Mouse (Mus musculus) lung, postnatal 0 days (tissue): Measurements from ENCODE around the gene Tmem178b. TPM values are rescaled to one million over a fixed set of nuclear protein-coding genes. Genes with fewer than 3 reads are reported as not detected.

Source experiments
- ATAC-seq: fragments of 200-750 bp; cut with Nextera tagmentation; 2 replicates; pipeline ENCODE4 v1.8.0; 2017; ENCODE audit warnings: moderate library complexity
- DNase-seq: peaks from one replicate; pipeline ENCODE4 v3.0.0-alpha.2; 2016; ENCODE audit warnings: low spot score
- H3K27ac ChIP-seq: fragments of 300-500 bp; sonication (generic); 2 replicates; pipeline ENCODE4 v1.5.1; 2014; ENCODE audit warnings: antibody characterized with exemption, mild to moderate bottlenecking, low read length, mixed read lengths
- H3K27me3 ChIP-seq: fragments of 300-500 bp; sonication (generic); replicated peaks from 2 replicates; pipeline ENCODE4 v1.6.1; 2014; ENCODE audit warnings: low read length, mixed read lengths; ENCODE audit not compliant: insufficient read depth
- H3K36me3 ChIP-seq: fragments of 300-500 bp; sonication (generic); 2 replicates; pipeline ENCODE4 v1.6.1; 2014; ENCODE audit warnings: low read length, mixed read lengths; ENCODE audit not compliant: insufficient read depth
- H3K4me1 ChIP-seq: fragments of 300-500 bp; sonication (generic); 2 replicates; pipeline ENCODE4 v1.6.1; 2014; ENCODE audit warnings: antibody characterized with exemption, low read depth, low read length, mixed read lengths; ENCODE audit not compliant: insufficient read depth
- H3K4me2 ChIP-seq: fragments of 300-500 bp; sonication (generic); replicated peaks from 2 replicates; pipeline ENCODE4 v1.6.1; 2014; ENCODE audit warnings: low read depth, mild to moderate bottlenecking, low read length, moderate library complexity, mixed read lengths
- H3K4me3 ChIP-seq: fragments of 300-500 bp; sonication (generic); 2 replicates; pipeline ENCODE4 v1.5.1; 2014; ENCODE audit warnings: low read depth, low read length
- H3K9ac ChIP-seq: fragments of 300-500 bp; sonication (generic); replicated peaks from 2 replicates; pipeline ENCODE4 v1.6.1; 2014; ENCODE audit warnings: low read depth, mild to moderate bottlenecking
- H3K9me3 ChIP-seq: fragments of 300-500 bp; sonication (generic); 2 replicates; pipeline ENCODE4 v1.6.1; 2016; ENCODE audit warnings: low read length, mixed read lengths
- CTCF ChIP-seq: IDR thresholded peaks from 2 replicates; pipeline ENCODE4 v1.5.1; 2016; ENCODE audit warnings: antibody characterized with exemption, mild to moderate bottlenecking
- EP300 ChIP-seq: IDR thresholded peaks from 2 replicates; pipeline ENCODE4 v1.6.1; 2016; ENCODE audit warnings: antibody characterized with exemption, mild to moderate bottlenecking, control low read depth
- WGBS: fragments of 180-500 bp; shearing (Covaris S2); extraction: QIAGEN DNeasy Blood & Tissue Kit; methylation state at CpG from one replicate; pipeline ENCODE4 v1.1.7; 2014; 5-methylcytosine and 5-hydroxymethylcytosine counted together
- polyA plus RNA-seq: library from polyadenylated mRNA; unstranded; fragments of >200 nt; fragmentation: Nextera tagmentation; extraction: Ambion mirVana; gene quantifications from 2 replicates; pipeline ENCODE4 v1.2.1, GENCODE M21; 2015

The Tmem178b gene
- polyA plus RNA-seq, 1 experiment from 2014 or later, result 0.10 TPM

GRCm38 (mm10) chr6:39940920-39941319 is 67.8 kb downstream of the Tmem178b start:
- Histone ChIP-seq H3K4me3 (no peak overlapping the region), H3K9me3 (no peaks in the 10 kb centered on the region), H3K27me3 (no peaks in the 10 kb centered on the region), H3K27ac (no peak overlapping the region), H3K36me3 (no peaks in the 10 kb centered on the region), H3K9ac (no peak overlapping the region), H3K4me1 (no peaks in the 10 kb centered on the region), H3K4me2 (no peak overlapping the region)
- 71% methylated on average over 7 of the region's 7 CpGs for WGBS
- no peak for TF ChIP-seq CTCF
- TF ChIP-seq EP300, result no peak
- ATAC-seq, result no peak
- no peak for DNase-seq

GRCm38 (mm10) chr6:39944854-39945253 is 71.8 kb downstream of the Tmem178b start:
- TF ChIP-seq EP300 (no peak), CTCF (no peak)
- Histone ChIP-seq H3K4me3 (no peak overlapping the region), H3K4me1 (no peaks in the 10 kb centered on the region), H3K4me2 (no peak overlapping the region), H3K9me3 (no peaks in the 10 kb centered on the region), H3K9ac (no peak overlapping the region), H3K36me3 (no peaks in the 10 kb centered on the region), H3K27ac (no peak overlapping the region), H3K27me3 (no peaks in the 10 kb centered on the region)
- ATAC-seq, result no peak
- no peak for DNase-seq
- 69% methylated on average over 9 of the region's 9 CpGs for WGBS

GRCm38 (mm10) chr6:39945670-39946440 is 72.8 kb downstream of the Tmem178b start:
- no peaks in the 10 kb centered on the region for H3K4me1 ChIP-seq
- H3K9ac ChIP-seq, result no peak overlapping the region
- H3K4me2 ChIP-seq, result no peak overlapping the region
- ATAC-seq (no peak), DNase-seq (no peak)
- TF ChIP-seq EP300 (no peak), CTCF (no peak)
- no peak overlapping the region for H3K27ac ChIP-seq
- H3K9me3 ChIP-seq, result no peaks in the 10 kb centered on the region
- 71% methylated on average over 5 of the region's 5 CpGs for WGBS
- H3K4me3 ChIP-seq, result no peak overlapping the region
- H3K27me3 ChIP-seq, result no peaks in the 10 kb centered on the region
- H3K36me3 ChIP-seq, result no peaks in the 10 kb centered on the region

DNA sequence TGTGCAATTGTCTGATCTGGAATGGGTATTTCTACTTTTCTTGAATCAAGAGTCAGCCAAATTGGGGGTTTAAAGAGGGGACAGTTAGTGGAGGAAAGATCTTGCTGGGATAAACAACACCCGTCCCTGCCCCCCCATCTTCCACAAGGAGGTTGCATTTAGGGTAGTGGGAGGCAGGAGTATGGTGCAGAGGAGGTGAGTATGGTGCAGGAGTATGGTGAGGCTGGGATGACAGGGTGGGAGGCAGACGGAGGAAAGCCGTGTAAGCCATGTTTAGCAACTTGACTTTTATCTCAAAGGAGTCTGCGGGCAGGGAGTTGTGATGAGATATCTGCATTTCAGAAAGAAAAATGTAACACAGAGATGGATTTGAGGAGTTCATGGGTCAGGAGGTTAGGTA is 73.5 kb downstream of the Tmem178b start:
- H3K4me2 ChIP-seq, result no peak overlapping the region
- no peaks in the 10 kb centered on the region for H3K27me3 ChIP-seq
- WGBS, result 67% methylated on average over 4 of the region's 4 CpGs
- ATAC-seq (no peak), DNase-seq (no peak)
- H3K9ac ChIP-seq, result no peak overlapping the region
- TF ChIP-seq EP300 (no peak), CTCF (no peak)
- H3K9me3 ChIP-seq, result no peaks in the 10 kb centered on the region
- no peak overlapping the region for H3K4me3 ChIP-seq
- no peaks in the 10 kb centered on the region for H3K4me1 ChIP-seq
- H3K36me3 ChIP-seq, result no peaks in the 10 kb centered on the region
- no peak overlapping the region for H3K27ac ChIP-seq

GRCm38 (mm10) chr6:39953951-39954350 is 80.9 kb downstream of the Tmem178b start:
- H3K27me3 ChIP-seq, result no peaks in the 10 kb centered on the region
- 78% methylated on average over 5 of the region's 5 CpGs for WGBS
- H3K9me3 ChIP-seq, result no peaks in the 10 kb centered on the region
- H3K4me1 ChIP-seq, result no peaks in the 10 kb centered on the region
- no peak overlapping the region for H3K9ac ChIP-seq
- no peak overlapping the region for H3K27ac ChIP-seq
- H3K36me3 ChIP-seq, result no peaks in the 10 kb centered on the region
- DNase-seq (no peak), ATAC-seq (no peak)
- no peak overlapping the region for H3K4me2 ChIP-seq
- TF ChIP-seq CTCF, result no peak
- TF ChIP-seq EP300, result no peak
- no peak overlapping the region for H3K4me3 ChIP-seq

DNA sequence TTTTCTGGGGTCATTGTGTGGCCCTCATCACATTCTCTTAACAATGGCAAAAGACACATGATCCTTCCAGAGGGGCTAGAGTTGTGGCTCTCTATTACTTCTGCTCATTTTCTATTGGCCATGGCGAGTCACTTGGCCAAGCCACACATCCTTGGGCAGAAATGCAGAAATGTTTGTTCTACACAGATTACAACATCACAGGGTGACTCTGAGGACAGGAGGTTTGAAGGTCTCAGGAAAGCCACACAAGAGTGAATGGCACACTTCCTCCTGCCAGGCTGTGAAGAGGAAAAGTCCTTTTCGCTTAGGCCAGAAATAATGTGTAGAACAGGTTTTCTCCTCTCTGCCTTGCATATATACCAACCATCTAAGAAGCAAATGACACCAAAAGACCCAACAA is 82.1 kb downstream of the Tmem178b start:
- no peak overlapping the region for H3K4me3 ChIP-seq
- DNase-seq (peak; percentile 11), ATAC-seq (no peak)
- 70% methylated on average over 2 of the region's 2 CpGs for WGBS
- no peaks in the 10 kb centered on the region for H3K36me3 ChIP-seq
- no peak overlapping the region for H3K9ac ChIP-seq
- H3K4me2 ChIP-seq, result no peak overlapping the region
- TF ChIP-seq CTCF (no peak), EP300 (no peak)
- H3K9me3 ChIP-seq, result no peaks in the 10 kb centered on the region
- H3K27me3 ChIP-seq, result no peaks in the 10 kb centered on the region
- H3K27ac ChIP-seq, result no peak overlapping the region
- H3K4me1 ChIP-seq, result no peaks in the 10 kb centered on the region

DNA sequence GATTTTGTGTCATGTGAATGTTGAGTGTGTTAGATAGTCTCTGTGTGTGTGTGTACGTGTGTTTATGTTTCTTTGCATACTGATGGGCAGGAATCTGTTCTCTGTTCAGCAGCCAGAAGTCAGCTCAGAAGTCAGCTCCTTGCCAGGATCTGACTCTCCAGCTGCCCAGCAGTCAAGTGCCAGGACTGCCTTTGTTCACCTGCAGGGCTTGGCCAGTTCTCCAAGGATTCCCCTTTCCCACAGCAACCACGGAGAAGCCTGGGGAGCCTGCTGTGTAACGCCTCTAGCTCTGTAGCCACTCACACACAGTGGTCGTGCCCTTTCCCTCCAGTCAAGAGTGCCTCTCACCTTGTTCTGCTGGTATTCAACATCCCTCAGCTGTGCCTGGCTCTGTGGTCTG is 91.5 kb downstream of the Tmem178b start:
- TF ChIP-seq CTCF (no peak), EP300 (no peak)
- Histone ChIP-seq H3K27me3 (no peaks in the 10 kb centered on the region), H3K9ac (no peak overlapping the region), H3K4me2 (no peak overlapping the region), H3K36me3 (no peaks in the 10 kb centered on the region), H3K4me1 (no peaks in the 10 kb centered on the region), H3K4me3 (no peak overlapping the region), H3K27ac (no peak overlapping the region), H3K9me3 (no peaks in the 10 kb centered on the region)
- ATAC-seq, result no peak
- no peak for DNase-seq
- 50% methylated on average over 4 of the region's 4 CpGs for WGBS
